Mouse (Mus musculus) ZHBTc4 (cell line): ENCODE results near the gene Aicda.
"Not testable (repeated sequence)": the region's sequence is repeated elsewhere in the genome, so short reads cannot be mapped to it uniquely, and the experiment has no call there.

Source experiments
- DNase-seq: peaks from one replicate; pipeline ENCODE4 v3.0.0-alpha.2; 2011; ENCODE audit warnings: low read depth, low spot score

Gene Aicda

DNA sequence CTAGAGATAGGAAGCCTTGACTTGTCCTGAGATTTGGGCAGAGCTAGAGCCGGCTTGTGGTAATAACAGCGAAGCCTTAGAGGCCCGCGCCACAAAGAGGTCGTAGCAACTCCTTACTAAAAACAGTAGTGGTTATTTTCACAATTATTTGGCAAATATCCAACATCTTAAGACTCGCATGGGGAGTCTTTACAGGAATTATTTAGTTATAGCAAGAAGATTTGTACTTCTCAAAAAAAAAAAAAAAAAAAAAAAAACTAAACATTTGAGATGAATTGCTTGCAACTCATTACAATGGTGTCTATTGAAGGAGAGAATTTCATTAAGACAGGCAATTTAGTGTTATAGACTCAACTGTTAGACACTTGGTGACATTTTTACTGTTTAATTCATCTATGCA, 501 bp downstream of the Aicda start:
- DNase-seq: no peak

DNA sequence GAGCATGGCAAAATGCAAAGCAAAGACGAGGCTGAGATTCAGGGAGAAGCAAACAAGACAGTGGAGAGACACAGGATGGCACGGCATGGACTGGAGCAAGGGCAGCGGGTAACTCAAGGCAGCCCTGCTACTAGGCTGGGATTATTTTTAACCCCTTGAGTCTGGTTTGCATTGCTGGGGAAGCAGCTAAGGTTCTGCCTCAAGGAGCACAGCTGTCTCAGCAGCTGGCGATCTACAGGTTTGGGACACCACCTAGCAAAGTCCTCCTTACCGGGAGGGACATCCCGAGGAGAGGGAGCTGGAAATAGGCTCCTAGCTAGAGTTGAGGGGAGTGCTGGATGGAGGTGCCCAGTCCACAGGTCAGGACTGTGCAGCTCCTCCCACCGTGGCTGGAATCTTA, 1.7 kb downstream of the Aicda start:
- DNase-seq: no peak

DNA sequence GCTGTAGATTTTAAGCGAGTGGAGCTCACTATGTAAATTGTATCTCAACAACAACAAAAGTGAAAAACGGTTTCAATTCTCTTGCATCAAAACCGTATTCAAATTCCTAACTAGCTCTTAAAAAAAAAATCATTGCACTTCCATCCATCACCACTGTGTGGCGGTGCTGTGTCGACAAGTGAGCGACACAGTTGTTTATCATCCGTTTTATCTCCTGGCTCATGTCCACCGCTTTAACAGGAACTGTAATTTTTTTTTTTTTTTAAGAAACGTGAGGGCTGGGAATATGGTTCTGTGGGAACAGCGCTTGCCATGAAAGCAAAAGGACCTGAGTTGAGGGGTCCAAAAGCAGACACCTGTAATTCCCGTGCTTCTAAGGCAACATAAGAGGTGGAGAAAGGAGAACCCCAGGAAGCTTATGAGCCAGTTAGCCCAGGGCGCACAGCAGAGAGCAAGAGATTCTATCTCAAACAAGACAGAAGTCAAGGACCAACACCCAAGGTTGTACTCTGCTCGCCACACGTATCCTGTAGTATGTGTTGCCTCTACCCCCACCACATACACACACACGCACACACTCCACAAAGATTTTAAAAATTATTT, 3.5 kb downstream of the Aicda start:
- DNase-seq: peak; percentile 78

DNA sequence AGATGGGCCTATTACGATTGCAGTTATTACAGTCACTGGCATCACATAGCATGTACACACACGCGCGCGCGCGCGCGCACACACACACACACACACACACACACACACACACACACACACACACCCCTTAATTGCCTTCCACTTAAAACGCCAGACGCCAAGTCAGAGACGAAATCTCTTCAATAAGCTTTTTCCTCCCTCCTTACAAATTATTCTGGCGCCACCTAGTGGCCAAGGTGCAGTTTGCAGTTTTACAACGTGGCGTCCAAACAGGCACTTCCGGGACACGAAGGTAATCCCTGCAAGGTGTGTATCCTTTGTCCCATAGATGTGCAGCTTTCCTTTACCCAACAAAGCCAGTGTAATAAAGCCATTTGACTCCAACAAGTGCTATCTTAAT, 6.8 kb downstream of the Aicda start:
- DNase-seq: peak; percentile 94

DNA sequence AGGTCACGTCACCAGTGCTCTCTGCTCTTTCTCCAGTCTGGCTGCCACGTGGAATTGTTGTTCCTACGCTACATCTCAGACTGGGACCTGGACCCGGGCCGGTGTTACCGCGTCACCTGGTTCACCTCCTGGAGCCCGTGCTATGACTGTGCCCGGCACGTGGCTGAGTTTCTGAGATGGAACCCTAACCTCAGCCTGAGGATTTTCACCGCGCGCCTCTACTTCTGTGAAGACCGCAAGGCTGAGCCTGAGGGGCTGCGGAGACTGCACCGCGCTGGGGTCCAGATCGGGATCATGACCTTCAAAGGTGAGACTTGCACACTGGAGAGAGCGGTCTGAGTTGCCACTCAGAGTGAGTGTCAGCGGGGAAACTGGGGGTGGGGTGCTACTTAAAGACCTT, 7.4 kb downstream of the Aicda start:
- no peak for DNase-seq

GRCm38 (mm10) chr6:122562463-122562862, 8.9 kb downstream of the Aicda start:
- DNase-seq: peak; percentile 77

DNA sequence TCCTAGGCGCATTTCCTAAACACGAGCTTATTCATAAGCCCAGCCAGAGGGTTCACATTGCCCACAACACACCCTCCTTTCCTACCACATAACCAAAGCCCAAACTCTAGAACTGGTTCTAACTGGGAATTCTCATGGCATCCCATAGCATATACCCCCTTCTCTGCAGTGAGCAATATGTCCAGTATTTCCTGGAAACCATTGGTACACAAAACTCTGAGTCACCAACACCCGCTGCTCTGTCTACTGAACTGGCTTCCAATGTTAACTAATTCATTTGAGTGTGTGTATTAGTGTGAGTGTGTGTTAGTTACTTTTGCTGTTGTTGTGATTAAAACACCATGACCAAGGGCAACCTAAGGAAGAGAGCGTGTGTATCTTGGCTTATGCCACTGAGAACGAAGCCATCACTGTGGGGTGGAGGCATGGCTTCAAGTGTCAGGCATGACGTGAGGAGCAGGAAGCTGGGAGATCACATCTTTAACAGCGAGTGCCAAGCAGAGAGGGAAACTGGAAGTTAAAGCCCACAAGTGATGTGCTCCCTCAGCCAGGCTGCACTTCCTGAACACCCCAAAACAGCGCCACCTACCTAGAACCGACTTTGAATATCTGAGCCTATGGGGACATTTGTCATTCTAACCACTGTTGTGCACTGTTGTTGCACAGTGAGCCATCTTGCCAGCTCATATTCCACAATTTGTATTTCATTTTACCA, 11.6 kb downstream of the Aicda start:
- DNase-seq: no peak

DNA sequence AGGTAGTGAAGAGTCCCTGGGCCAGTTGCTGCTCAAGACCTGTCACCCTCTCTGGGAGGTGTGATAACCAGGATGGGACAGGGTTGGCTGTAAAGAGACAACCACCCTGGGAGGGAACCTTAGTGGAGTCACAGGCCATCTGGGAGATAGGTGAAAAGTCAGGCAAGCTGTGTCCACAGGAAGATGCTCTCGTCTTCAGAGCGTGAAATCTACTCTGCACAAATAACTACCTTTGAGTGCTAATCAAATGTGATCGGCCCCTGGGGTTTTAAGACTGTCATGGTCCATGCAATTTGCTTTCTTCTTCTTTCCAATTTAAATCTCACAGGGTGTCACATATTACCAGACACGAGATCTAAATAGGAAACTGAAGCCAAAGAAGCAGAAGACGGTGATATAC, 15.5 kb downstream of the Aicda start:
- DNase-seq: no peak

- no peak for DNase-seq
Measured at GRCm38 (mm10) chr6:122569762-122570161, 16.2 kb downstream of the Aicda start.

DNA sequence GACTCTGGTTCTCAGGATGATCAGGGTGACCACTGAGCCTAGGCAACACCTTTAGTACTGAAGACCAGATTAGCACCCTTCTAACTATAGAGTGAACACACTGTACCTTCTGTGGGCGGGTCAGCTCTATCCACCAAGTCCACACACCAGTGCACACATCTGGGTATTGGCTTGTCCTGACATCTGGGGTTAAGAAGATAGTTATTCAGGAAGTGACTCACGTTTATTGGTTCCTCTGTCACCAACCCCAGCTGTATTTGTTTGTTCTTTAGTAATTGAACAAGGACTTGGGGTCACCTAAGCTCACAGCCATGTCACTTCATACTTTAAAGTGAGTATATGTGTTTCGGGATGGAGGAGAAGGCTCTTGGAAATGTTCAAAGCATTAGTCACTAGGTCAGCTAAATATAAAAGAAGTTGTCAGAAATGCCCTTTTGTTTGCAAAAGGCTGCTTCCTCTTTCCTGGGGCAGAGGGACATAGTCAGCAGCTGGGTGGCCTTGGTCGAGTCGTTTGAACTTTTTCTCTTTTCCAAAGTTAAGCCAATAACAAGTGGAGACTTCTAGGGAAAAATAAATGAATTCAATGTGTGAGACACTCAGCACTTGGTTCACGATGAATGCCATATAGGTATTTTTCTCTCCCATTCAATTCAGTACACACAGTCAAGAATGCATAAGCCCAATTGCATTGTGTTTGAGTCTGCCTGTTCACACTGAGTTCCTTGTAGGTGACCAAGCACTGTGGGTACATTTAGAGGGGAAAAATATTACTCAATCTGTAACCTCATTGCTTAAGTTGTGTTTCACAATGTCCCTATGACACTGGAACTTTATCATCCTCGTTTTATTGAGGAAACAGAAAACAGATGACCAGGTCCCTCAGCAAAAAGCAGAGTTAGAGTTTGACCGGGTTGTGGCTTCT, 17.4 kb downstream of the Aicda start:
- no peak for DNase-seq

DNA sequence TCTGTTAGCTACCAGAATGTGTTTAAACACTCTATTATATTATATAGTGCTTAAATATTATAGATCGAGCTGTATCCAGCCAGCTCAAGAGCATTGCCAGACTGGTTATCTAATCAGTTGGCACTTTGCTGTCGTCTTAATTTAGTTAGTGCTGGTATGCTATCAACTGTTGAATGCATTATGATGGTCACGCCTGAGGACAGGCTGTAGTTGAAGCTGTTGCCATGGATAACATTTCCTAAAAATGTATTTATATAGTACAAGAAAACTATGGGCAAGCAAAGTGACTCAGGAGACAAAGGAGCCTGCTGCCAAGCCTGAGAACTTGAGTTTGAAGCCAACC, 18.0 kb downstream of the Aicda start:
- DNase-seq: no peak

DNA sequence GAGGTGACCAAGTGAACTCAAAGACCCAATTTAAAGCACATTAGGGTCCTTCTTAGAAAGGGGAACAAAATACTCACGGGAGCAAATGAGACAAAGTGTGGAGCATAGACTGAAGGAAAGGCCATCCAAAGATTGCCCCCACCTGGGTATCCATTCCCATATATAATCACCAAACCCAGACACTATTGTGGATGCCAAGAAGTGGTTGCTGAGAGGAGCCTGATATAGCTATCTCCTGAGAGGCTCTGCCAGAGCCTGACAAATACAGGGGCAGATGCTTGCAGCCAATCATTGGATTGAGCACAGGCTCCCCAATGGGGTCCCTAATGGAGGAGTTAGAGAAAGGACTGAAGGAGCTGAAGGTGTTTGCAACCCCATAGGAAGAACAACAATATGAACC, 21.4 kb downstream of the Aicda start:
- DNase-seq: not testable (repeated sequence)

DNA sequence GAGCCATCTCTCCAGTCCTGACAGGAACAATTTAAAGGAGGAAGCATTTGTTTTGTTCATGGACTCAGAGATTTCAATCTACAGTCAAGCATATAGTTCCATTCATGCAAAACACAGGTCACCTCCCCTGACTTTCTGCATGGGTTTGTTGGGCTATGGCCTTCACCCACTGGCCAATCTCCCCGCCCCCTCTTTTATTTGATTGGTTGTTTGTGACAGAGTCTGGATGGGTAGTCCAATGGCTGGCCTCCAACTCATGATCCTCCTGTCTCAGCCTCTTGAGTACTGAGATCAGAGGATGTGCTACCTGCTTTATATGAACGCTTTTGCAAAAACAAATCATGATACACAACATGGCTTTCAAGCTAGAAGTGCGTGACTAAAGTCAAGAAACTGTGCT, 23.4 kb downstream of the Aicda start:
- peak; percentile 48 for DNase-seq

DNA sequence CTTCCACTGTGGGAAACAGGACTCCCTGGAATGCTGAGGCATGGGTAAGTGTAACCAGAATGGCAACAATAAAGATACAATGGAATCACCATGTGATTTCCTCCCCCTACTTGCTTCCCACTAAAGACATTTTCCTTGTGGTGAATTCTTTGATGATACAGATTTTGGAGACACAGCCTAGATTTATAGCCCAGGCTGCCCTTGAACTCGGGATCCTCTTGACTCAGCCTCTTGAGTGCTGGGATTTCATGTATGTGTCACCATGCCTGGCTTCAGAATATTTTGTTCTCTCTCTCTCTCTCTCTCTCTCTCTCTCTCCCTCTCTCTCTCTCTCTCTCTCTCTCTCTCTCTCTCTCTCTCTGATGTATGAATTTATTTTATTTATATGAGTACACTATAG, 25.5 kb downstream of the Aicda start:
- no peak for DNase-seq

DNA sequence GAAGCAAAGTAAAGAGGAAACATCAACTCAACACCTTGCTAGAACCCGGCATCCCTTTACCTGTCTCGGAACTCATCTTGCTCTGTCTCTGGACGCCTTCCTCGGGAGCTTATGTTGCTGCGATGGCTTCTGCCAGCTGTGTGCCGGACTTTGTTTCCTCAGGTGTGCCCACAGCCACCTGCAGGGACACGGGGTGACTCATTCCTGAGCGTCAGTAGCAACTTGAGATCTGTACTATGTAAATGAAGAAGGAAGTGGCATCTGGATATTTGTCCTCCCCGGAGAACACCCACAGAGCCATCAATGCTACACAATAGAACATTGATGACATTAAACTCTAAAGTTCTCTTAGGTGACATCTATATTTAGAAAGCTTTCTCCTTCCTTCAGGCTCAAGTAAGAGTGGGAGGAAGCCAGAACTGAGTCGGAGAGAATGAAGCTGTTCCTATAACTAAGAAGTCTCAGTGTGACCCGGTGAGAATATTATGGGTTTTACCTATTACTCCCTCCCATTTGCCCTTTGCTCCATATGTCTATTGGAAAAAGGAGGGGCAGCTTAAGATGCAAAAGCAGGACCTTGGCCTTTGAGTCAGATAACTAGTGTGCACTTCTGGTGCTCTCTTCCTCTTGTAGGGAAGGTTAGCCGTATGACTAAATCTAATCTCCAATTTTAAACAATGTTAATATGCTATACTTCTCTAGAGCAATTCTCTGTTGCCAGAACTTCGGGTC, 37.6 kb downstream of the Aicda start:
- DNase-seq: peak; percentile 82

GRCm38 (mm10) chr6:122592905-122593304, 39.3 kb downstream of the Aicda start:
- peak; percentile 71 for DNase-seq

DNA sequence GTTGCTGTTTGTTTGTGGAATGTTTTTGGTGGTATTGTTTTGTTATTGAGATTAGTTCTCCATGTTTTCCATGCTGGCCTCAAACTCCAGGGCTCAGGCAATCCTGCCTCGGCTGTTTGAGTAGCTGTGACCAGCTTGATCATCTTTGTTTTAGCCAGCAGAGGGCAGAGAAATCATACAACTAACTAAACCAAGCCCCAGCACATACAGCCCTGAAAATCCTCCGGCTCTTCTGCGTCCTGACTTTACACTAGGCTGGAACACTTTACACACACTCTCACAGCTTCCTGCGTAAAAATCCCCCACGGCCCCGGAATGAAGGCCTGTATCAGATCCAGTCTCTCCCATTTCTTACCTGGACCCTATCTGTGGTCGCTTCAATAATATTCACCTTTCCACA, 42.0 kb downstream of the Aicda start:
- DNase-seq: peak; percentile 79

DNA sequence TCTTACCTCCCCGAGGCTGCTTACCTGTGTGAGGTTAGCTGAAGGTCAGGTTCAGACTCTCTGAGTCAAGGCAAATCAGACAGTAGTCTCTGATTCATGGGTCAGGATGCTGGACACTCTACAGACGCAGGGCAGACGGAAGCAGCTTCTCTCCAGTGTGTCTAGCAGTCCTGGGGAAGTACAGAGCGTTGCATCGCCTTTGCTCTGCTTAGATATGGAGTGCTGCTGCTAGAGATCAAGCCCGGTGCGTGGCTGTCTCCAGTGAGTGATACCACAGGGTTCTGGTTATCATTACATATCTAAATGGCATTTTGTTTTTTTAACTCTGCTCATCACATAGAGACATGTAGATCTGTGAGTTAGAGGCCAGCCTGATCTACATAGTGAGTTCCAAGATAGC, 43.0 kb downstream of the Aicda start:
- DNase-seq: no peak

DNA sequence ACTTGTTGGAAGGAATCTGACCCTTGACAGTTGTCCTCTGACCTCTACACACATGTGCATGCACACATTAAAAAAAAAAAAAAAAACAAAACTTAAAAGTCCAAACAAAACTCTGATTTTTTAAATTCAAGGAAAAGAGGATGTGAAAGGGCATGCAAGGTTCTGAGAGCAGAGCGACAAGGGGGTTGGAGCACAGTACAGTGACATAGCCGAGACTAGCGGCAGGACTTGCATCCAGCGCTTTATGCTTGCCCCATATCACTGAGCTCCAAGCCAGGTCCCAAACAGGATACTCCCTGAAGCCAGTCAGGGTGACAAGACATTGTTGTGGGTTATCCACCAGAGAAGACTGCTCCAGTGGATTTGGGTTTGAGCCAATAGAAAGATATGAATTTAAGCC, 44.4 kb downstream of the Aicda start:
- no peak for DNase-seq

- no peak for DNase-seq
Measured at GRCm38 (mm10) chr6:122598436-122598835, 44.8 kb downstream of the Aicda start.

- no peak for DNase-seq
Measured at GRCm38 (mm10) chr6:122599054-122599737, 45.6 kb downstream of the Aicda start.
